Mouse (Mus musculus): ENCODE measurements around the gene Icam4. TPM values are rescaled to one million over a fixed set of nuclear protein-coding genes. Genes with fewer than 3 reads are reported as not detected.

Icam4 gene
- polyA plus RNA-seq, 1 experiment: 0.43 TPM

DNA sequence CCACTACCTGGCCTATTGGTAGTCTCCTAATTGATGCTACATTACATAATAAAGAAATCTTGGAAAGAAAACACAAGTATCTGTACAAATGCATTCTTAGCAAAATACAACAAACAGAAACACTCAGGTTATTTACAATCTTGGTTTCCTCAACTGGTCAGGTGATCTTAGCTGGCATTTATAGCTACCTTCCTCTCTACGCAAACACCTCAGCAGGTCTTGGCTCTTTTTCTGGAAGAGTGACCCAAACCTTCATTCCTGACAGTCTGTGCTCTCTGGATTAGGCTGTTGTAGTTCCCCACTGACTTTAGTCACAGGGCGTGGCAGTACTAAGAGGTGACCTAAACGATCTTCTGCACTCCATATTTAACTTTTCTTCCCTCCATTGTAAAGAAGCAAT lies 16.1 kb downstream of the Icam4 start:
- peaks cover 3% of the 10 kb centered on the region for H3K27me3 ChIP-seq (ENCODE audit: control insufficient read depth, insufficient read depth, insufficient read length)
- no peak overlapping the region for H3K4me3 ChIP-seq (ENCODE audit: insufficient read depth, poor library complexity, severe bottlenecking)
- no peak overlapping the region for H3ac ChIP-seq (ENCODE audit: control insufficient read depth, insufficient read length, low read depth)
- no peaks in the 10 kb centered on the region for H3K79me2 ChIP-seq (ENCODE audit: control insufficient read depth, insufficient read depth)
- TF ChIP-seq USF1 (IDR thresholded peaks at IDR 0.05; ENCODE audit: low read depth) (no peak), MAX (IDR thresholded peaks at IDR 0.05) (no peak), MYOD1 (IDR thresholded peaks at IDR 0.05; ENCODE audit: control insufficient read depth, insufficient read length, low read depth) (no peak), MYOG (IDR thresholded peaks at IDR 0.05; ENCODE audit: control insufficient read depth, extremely low read depth, insufficient read length) (no peak), FOSL1 (IDR thresholded peaks at IDR 0.05; ENCODE audit: insufficient read depth, low read length, poor library complexity, severe bottlenecking) (no peak), CTCF (IDR thresholded peaks at IDR 0.05; ENCODE audit: control insufficient read depth, insufficient read depth, insufficient read length) (no peak), CEBPB (IDR thresholded peaks at IDR 0.05; ENCODE audit: low read depth) (no peak)
- H3K36me3 ChIP-seq (ENCODE audit: control insufficient read depth, insufficient read depth): no peaks in the 10 kb centered on the region
- H3K79me3 ChIP-seq (ENCODE audit: low read depth): no peaks in the 10 kb centered on the region

DNA sequence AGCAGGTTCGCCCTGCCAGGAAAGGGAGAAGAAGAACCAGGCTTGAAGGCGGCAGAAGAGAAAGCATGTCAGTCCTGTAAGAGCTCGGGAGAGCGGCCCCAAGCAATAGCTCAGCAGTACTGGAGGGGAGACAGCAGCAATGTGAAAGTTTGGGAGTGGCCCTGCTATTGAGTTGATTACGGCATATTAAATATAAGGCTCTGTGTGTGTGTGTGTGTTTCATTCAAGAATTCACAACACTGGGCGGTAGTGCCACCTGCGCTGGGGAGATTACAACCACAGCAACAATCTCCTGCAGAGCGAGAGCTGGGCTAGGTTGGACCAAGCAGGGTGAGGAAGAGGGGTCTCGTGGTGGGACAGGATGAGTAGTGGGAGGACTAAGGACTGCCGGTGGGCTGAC lies 22.4 kb downstream of the Icam4 start:
- peaks cover 25% of the 10 kb centered on the region for H3K27me3 ChIP-seq (ENCODE audit: control insufficient read depth, insufficient read depth, insufficient read length)
- H3K36me3 ChIP-seq (ENCODE audit: control insufficient read depth, insufficient read depth): no peaks in the 10 kb centered on the region
- no peaks in the 10 kb centered on the region for H3K79me3 ChIP-seq (ENCODE audit: low read depth)
- H3K79me2 ChIP-seq (ENCODE audit: control insufficient read depth, insufficient read depth): no peaks in the 10 kb centered on the region
- H3ac ChIP-seq (ENCODE audit: control insufficient read depth, insufficient read length, low read depth): no peak overlapping the region
- TF ChIP-seq CEBPB (IDR thresholded peaks at IDR 0.05; ENCODE audit: low read depth) (no peak), CTCF (IDR thresholded peaks at IDR 0.05; ENCODE audit: control insufficient read depth, insufficient read depth, insufficient read length) (no peak), MYOD1 (IDR thresholded peaks at IDR 0.05; ENCODE audit: control insufficient read depth, insufficient read length, low read depth) (no peak), MAX (IDR thresholded peaks at IDR 0.05) (no peak), USF1 (IDR thresholded peaks at IDR 0.05; ENCODE audit: low read depth) (no peak), MYOG (IDR thresholded peaks at IDR 0.05; ENCODE audit: control insufficient read depth, extremely low read depth, insufficient read length) (no peak), FOSL1 (IDR thresholded peaks at IDR 0.05; ENCODE audit: insufficient read depth, low read length, poor library complexity, severe bottlenecking) (no peak)
- no peak overlapping the region for H3K4me3 ChIP-seq (ENCODE audit: insufficient read depth, poor library complexity, severe bottlenecking)

DNA sequence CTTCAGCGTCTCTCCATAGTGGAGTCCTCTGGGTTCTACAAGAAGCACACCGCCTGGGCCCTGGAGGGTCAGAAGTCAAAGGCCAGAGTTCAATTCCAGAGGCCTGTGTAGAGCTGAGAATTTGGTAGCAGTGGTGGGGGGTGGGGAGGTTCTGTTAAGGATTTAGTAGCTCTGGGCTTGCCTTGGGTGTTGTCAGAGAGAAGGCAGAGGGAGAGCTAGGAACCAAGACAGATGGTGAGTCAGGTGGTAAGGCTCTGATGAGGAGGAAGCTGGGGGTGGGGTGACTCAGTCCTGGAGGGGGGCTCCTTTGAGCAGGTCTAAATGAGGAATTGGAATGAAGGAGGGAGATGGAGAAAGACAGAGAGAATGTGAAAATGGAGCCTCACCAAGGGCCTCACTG lies 33.8 kb downstream of the Icam4 start:
- H3K79me2 ChIP-seq (ENCODE audit: control insufficient read depth, insufficient read depth): no peaks in the 10 kb centered on the region
- H3K4me3 ChIP-seq (ENCODE audit: insufficient read depth, poor library complexity, severe bottlenecking): no peak overlapping the region
- no peak for TF ChIP-seq FOSL1 (IDR thresholded peaks at IDR 0.05; ENCODE audit: insufficient read depth, low read length, poor library complexity, severe bottlenecking)
- no peak for TF ChIP-seq CEBPB (IDR thresholded peaks at IDR 0.05; ENCODE audit: low read depth)
- no peak for TF ChIP-seq MYOD1 (IDR thresholded peaks at IDR 0.05; ENCODE audit: control insufficient read depth, insufficient read length, low read depth)
- no peak for TF ChIP-seq MYOG (IDR thresholded peaks at IDR 0.05; ENCODE audit: control insufficient read depth, extremely low read depth, insufficient read length)
- TF ChIP-seq MAX (IDR thresholded peaks at IDR 0.05): no peak
- TF ChIP-seq CTCF (IDR thresholded peaks at IDR 0.05; ENCODE audit: control insufficient read depth, insufficient read depth, insufficient read length): no peak
- TF ChIP-seq USF1 (IDR thresholded peaks at IDR 0.05; ENCODE audit: low read depth): no peak
- peaks cover 41% of the 10 kb centered on the region for H3K36me3 ChIP-seq (ENCODE audit: control insufficient read depth, insufficient read depth)
- H3ac ChIP-seq (ENCODE audit: control insufficient read depth, insufficient read length, low read depth): no peak overlapping the region
- H3K27me3 ChIP-seq (ENCODE audit: control insufficient read depth, insufficient read depth, insufficient read length): no peaks in the 10 kb centered on the region
- no peaks in the 10 kb centered on the region for H3K79me3 ChIP-seq (ENCODE audit: low read depth)

DNA sequence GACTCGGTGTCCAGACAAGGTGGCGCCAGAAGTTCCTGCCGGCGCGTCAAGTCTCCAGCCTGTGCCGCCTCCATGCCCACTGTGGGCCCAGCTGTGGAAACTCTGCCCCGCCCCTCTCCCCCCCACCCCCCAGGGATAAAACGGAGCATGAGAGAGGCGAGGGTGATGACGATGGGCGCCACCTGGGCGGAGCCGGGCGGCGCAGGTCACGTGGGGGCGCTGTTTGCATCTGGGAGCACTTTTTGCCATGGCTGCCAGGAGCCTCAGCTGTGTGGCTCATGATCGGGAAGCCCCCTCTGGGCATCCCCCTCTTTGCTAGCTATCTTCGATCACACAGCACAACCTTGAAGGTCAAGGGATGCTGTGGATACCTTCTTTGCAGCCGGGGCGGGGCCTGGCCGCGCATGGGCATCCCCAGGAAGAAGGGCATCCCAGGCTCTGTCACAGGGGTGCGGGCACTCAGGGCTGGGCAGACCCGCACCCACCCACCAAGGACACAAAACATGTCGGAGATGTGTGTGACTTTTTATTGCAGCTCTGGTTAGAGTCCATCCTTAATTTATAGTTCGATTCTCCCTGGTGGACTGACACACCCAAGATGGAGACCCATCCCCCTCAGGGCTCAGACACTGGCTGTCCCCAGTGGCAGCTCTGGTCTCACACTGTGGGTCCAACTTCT lies 38.0 kb downstream of the Icam4 start, which contains the start of gene Zglp1:
Gene Zglp1 (minus strand): TSS at position 88 of the 679 bp plus-strand sequence.
- TF ChIP-seq MYOG (IDR thresholded peaks at IDR 0.05; ENCODE audit: control insufficient read depth, extremely low read depth, insufficient read length) (no peak), CEBPB (IDR thresholded peaks at IDR 0.05; ENCODE audit: low read depth) (no peak), USF1 (IDR thresholded peaks at IDR 0.05; ENCODE audit: low read depth) (no peak), FOSL1 (IDR thresholded peaks at IDR 0.05; ENCODE audit: insufficient read depth, low read length, poor library complexity, severe bottlenecking) (no peak), MYOD1 (IDR thresholded peaks at IDR 0.05; ENCODE audit: control insufficient read depth, insufficient read length, low read depth) (no peak), CTCF (IDR thresholded peaks at IDR 0.05; ENCODE audit: control insufficient read depth, insufficient read depth, insufficient read length) (no peak), MAX (IDR thresholded peaks at IDR 0.05) (no peak)
- peaks cover 16% of the 10 kb centered on the region for H3K79me3 ChIP-seq (ENCODE audit: low read depth)
- peaks cover 51% of the 10 kb centered on the region for H3K36me3 ChIP-seq (ENCODE audit: control insufficient read depth, insufficient read depth)
- H3ac ChIP-seq (ENCODE audit: control insufficient read depth, insufficient read length, low read depth): no peak within 1 kb of the TSS
- H3K27me3 ChIP-seq (ENCODE audit: control insufficient read depth, insufficient read depth, insufficient read length): no peaks in the 10 kb centered on the region
- H3K4me3 ChIP-seq (ENCODE audit: insufficient read depth, poor library complexity, severe bottlenecking): no peak within 1 kb of the TSS
- peaks cover 21% of the 10 kb centered on the region for H3K79me2 ChIP-seq (ENCODE audit: control insufficient read depth, insufficient read depth)

DNA sequence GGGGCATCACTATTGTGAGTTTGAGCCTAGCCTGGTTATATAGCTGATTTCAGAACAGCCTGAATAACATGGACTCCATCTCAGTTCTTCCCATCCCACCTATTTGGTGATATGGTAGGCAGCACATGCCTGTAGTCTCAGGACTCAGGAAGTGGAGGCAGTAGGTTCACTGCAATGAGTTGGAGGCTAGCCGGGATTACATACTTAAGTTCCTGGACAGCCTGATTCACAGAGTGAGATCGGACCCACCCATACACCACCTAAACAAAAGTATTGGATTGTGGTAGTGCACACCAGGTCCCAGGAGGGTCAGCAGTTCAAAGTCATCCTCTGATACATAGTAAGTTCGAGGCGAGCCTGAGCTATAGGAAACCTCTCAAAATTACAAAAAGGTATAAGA lies 43.5 kb downstream of the Icam4 start:
- Histone ChIP-seq H3K27me3 (ENCODE audit: control insufficient read depth, insufficient read depth, insufficient read length) (no peaks in the 10 kb centered on the region), H3K4me3 (ENCODE audit: insufficient read depth, poor library complexity, severe bottlenecking) (peak overlapping the region; percentile 57), H3K79me2 (ENCODE audit: control insufficient read depth, insufficient read depth) (peaks cover 31% of the 10 kb centered on the region), H3ac (ENCODE audit: control insufficient read depth, insufficient read length, low read depth) (peak overlapping the region; percentile 95), H3K79me3 (ENCODE audit: low read depth) (peaks cover 22% of the 10 kb centered on the region), H3K36me3 (ENCODE audit: control insufficient read depth, insufficient read depth) (peaks cover 41% of the 10 kb centered on the region)
- TF ChIP-seq MYOD1 (IDR thresholded peaks at IDR 0.05; ENCODE audit: control insufficient read depth, insufficient read length, low read depth) (no peak), USF1 (IDR thresholded peaks at IDR 0.05; ENCODE audit: low read depth) (no peak), MAX (IDR thresholded peaks at IDR 0.05) (no peak), MYOG (IDR thresholded peaks at IDR 0.05; ENCODE audit: control insufficient read depth, extremely low read depth, insufficient read length) (no peak), CEBPB (IDR thresholded peaks at IDR 0.05; ENCODE audit: low read depth) (no peak), CTCF (IDR thresholded peaks at IDR 0.05; ENCODE audit: control insufficient read depth, insufficient read depth, insufficient read length) (no peak), FOSL1 (IDR thresholded peaks at IDR 0.05; ENCODE audit: insufficient read depth, low read length, poor library complexity, severe bottlenecking) (no peak)
